Comparison of ENCODE assay signal across 10 mouse cellular contexts in the genomic region with DNA sequence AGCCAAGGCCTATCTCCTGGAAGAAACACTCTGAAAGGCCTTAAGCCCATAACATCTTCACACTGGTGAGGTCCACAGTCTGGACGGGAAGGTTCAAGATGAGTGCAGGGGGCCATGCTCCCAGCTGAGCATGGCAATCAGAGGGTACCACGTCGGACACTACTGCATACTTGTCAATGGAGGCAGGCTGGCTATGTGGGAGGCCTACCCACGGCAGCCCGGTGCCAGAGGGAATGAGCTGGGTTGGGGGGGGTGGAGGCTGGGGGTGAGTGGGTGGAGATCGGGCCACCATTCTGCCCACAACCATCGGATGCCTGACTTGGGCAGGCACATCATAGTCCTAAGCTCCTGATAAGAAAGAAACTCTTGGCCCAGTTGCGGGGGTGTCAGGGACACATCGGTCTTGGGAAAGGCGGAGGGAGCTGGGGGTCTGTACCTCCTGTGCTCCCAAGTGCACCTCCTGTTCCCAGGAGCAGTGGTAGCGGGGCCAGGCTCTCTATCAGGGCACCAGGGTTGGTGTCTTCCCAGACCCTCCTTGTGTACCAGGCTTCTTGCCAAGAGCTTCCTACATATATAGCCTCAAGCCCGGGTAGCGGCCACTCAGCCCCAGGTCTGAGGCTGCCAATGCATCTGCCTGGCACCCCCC. TPM values are rescaled to one million over a fixed set of nuclear protein-coding genes. Genes with fewer than 3 reads are reported as not detected.
A peak's percentile ranks its signal among the peaks of the same experiment; 100 is the strongest.
DNase-seq lines count a peak whose midpoint lies in the region; ATAC-seq and TF ChIP-seq lines count a peak whose summit lies in the region.
"Had no signal": no experiment of that assay in that cellular context is flagged by ENCODE, and none has a peak within 500 bp of the region (broad histone marks: within the 10 kb centered on the region; RNA-seq: fewer than 3 reads in every experiment).

No protein-coding gene starts in this region.

- TF ChIP-seq CTCF in E14TG2a.4 (conservative IDR thresholded peaks at IDR 0.05; ENCODE audit: low read length): no peak

- no peaks in the 10 kb centered on the region for H3K9me3 ChIP-seq in heart, embryonic 13.5 days
- no peaks in the 10 kb centered on the region for H3K9me3 ChIP-seq in E14TG2a.4 (ENCODE audit: low read length)
- H3K9me3 ChIP-seq in embryonic facial prominence, embryonic 15.5 days (replicated peaks): no peaks in the 10 kb centered on the region
- no peaks in the 10 kb centered on the region for H3K9me3 ChIP-seq in midbrain, embryonic 12.5 days

- H3K9ac ChIP-seq in heart, embryonic 13.5 days: peak overlapping the region; percentile 19; the same call in 1 of the 2 replicates
- no peak overlapping the region for H3K9ac ChIP-seq in embryonic facial prominence, embryonic 15.5 days
- no peak overlapping the region for H3K9ac ChIP-seq in midbrain, embryonic 12.5 days (replicated peaks)

- peaks cover 16% of the 10 kb centered on the region for H3K36me3 ChIP-seq in heart, embryonic 13.5 days
- H3K36me3 ChIP-seq in E14TG2a.4 (ENCODE audit: insufficient read depth, low read length): peaks cover 32% of the 10 kb centered on the region
- peaks cover 3% of the 10 kb centered on the region for H3K36me3 ChIP-seq in embryonic facial prominence, embryonic 15.5 days
- peaks cover 3% of the 10 kb centered on the region for H3K36me3 ChIP-seq in midbrain, embryonic 12.5 days

- H3K4me2 ChIP-seq in heart, embryonic 13.5 days: peak overlapping the region; percentile 89
- peak overlapping the region; percentile 75; the same call in 1 of the 2 replicates for H3K4me2 ChIP-seq in embryonic facial prominence, embryonic 15.5 days (replicated peaks)
- H3K4me2 ChIP-seq in midbrain, embryonic 12.5 days (replicated peaks): 0 out of 2 replicates have a peak overlapping the region, but pooled peaks have one; percentile 57

- DNase-seq in heart, adult 9 months (ENCODE audit: low spot score in 2 of 2): no peak
- DNase-seq in right cerebral cortex, adult 18-20 months: no peak
- no peak for DNase-seq in kidney, adult 8-10 months
- DNase-seq in cerebellum, postnatal 36 days: no peak
- DNase-seq: right cerebral cortex, postnatal 14 days; thymus, postnatal 4 days had no signal

- peaks cover 62% of the 10 kb centered on the region for H3K4me1 ChIP-seq in heart, embryonic 13.5 days
- H3K4me1 ChIP-seq in E14TG2a.4 (replicated peaks; ENCODE audit: low read depth, low read length): peaks cover 71% of the 10 kb centered on the region
- peaks cover 62% of the 10 kb centered on the region for H3K4me1 ChIP-seq in embryonic facial prominence, embryonic 15.5 days
- H3K4me1 ChIP-seq in midbrain, embryonic 12.5 days: peaks cover 46% of the 10 kb centered on the region

- no peak overlapping the region for H3K27ac ChIP-seq in heart, embryonic 13.5 days (replicated peaks)
- no peak overlapping the region for H3K27ac ChIP-seq in embryonic facial prominence, embryonic 15.5 days (replicated peaks)
- H3K27ac ChIP-seq in midbrain, embryonic 12.5 days (replicated peaks): no peak overlapping the region

- no peak for ATAC-seq in heart, embryonic 13.5 days (ENCODE audit: extremely low read depth, insufficient number of reproducible peaks, low FRiP score, low TSS enrichment)
- no peak for ATAC-seq in embryonic facial prominence, embryonic 15.5 days (ENCODE audit: insufficient number of reproducible peaks, low FRiP score, low TSS enrichment, low read depth)
- ATAC-seq in midbrain, embryonic 12.5 days (ENCODE audit: low FRiP score, low read depth): no peak

- WGBS in heart, embryonic 13.5 days: 68% methylated on average over 13 of the region's 13 CpGs
- 66% methylated on average over 13 of the region's 13 CpGs for WGBS in embryonic facial prominence, embryonic 15.5 days
- 62% methylated on average over 13 of the region's 13 CpGs for WGBS in midbrain, embryonic 12.5 days

- peak overlapping the region; percentile 84; the same call in 1 of the 2 replicates for H3K4me3 ChIP-seq in heart, embryonic 13.5 days
- H3K4me3 ChIP-seq in E14TG2a.4 (replicated peaks; ENCODE audit: low read length): peak overlapping the region; percentile 91
- no peak overlapping the region for H3K4me3 ChIP-seq in embryonic facial prominence, embryonic 15.5 days (replicated peaks)
- no peak overlapping the region for H3K4me3 ChIP-seq in midbrain, embryonic 12.5 days

- H3K27me3 ChIP-seq in heart, embryonic 13.5 days (replicated peaks): peaks cover 64% of the 10 kb centered on the region
- peaks cover 57% of the 10 kb centered on the region for H3K27me3 ChIP-seq in E14TG2a.4 (ENCODE audit: insufficient read depth, low read length)
- H3K27me3 ChIP-seq in embryonic facial prominence, embryonic 15.5 days: peaks cover 60% of the 10 kb centered on the region
- peaks cover 70% of the 10 kb centered on the region for H3K27me3 ChIP-seq in midbrain, embryonic 12.5 days

RNA-seq across cellular contexts. Expression of gene Gas2l1, which starts 2.1 kb away (rescaled TPM):
- 21.0 TPM in 2 replicates for polyA plus RNA-seq in heart, embryonic 13.5 days (2015; fragmentation: Nextera tagmentation; extraction: Ambion mirVana)
- polyA plus RNA-seq in embryonic facial prominence, embryonic 15.5 days (2015; fragmentation: Nextera tagmentation; extraction: Ambion mirVana): 39.0 and 43.3 TPM in 2 replicates
- polyA plus RNA-seq in midbrain, embryonic 12.5 days (2016; fragmentation: Nextera tagmentation; extraction: Ambion mirVana): 31.9 and 35.0 TPM in 2 replicates

RNA-seq across cellular contexts. Expression of gene Rasl10a, which starts 5.1 kb away (rescaled TPM):
- polyA plus RNA-seq in heart, embryonic 13.5 days (2015; fragmentation: Nextera tagmentation; extraction: Ambion mirVana): 0.59 and 0.70 TPM in 2 replicates
- polyA plus RNA-seq in embryonic facial prominence, embryonic 15.5 days (2015; fragmentation: Nextera tagmentation; extraction: Ambion mirVana): 4.1 TPM in 2 replicates
- 0.37 and 0.63 TPM in 2 replicates for polyA plus RNA-seq in midbrain, embryonic 12.5 days (2016; fragmentation: Nextera tagmentation; extraction: Ambion mirVana)

RNA-seq across cellular contexts. Expression of gene Rhbdd3, which starts 35.7 kb away (rescaled TPM):
- polyA plus RNA-seq in heart, embryonic 13.5 days (2015; fragmentation: Nextera tagmentation; extraction: Ambion mirVana): 28.2 and 34.3 TPM in 2 replicates
- polyA plus RNA-seq in embryonic facial prominence, embryonic 15.5 days (2015; fragmentation: Nextera tagmentation; extraction: Ambion mirVana): 28.8 and 29.4 TPM in 2 replicates
- polyA plus RNA-seq in midbrain, embryonic 12.5 days (2016; fragmentation: Nextera tagmentation; extraction: Ambion mirVana): 29.0 and 30.3 TPM in 2 replicates

RNA-seq across cellular contexts. Expression of gene Ewsr1, which starts 36.1 kb away (rescaled TPM):
- 435 and 450 TPM in 2 replicates for polyA plus RNA-seq in heart, embryonic 13.5 days (2015; fragmentation: Nextera tagmentation; extraction: Ambion mirVana)
- polyA plus RNA-seq in embryonic facial prominence, embryonic 15.5 days (2015; fragmentation: Nextera tagmentation; extraction: Ambion mirVana): 691 and 729 TPM in 2 replicates
- polyA plus RNA-seq in midbrain, embryonic 12.5 days (2016; fragmentation: Nextera tagmentation; extraction: Ambion mirVana): 891 and 892 TPM in 2 replicates

Comparison
In these comparisons a context has a peak if more than half of its experiments do, and no peak if none do; other contexts are left out.
1. H3K4me3 ChIP-seq: peak in heart, embryonic 13.5 days (single experiment) and E14TG2a.4 (single experiment); none in embryonic facial prominence, embryonic 15.5 days (single experiment) and midbrain, embryonic 12.5 days (single experiment).
2. Peak in every context shown above with its lines, with median percentiles within 50 percentile points of each other: H3K4me2 ChIP-seq.